In genomic region chr7:98383337-98383736, GRCm38 (mm10) we compare ENCODE assay signal across 17 mouse cellular contexts. TPM values are rescaled to one million over a fixed set of nuclear protein-coding genes. Genes with fewer than 3 reads are reported as not detected.
A peak's percentile ranks its signal among the peaks of the same experiment; 100 is the strongest.
DNase-seq lines count a peak whose midpoint lies in the region; ATAC-seq and TF ChIP-seq lines count a peak whose summit lies in the region.
"Had no signal": no experiment of that assay in that cellular context is flagged by ENCODE, and none has a peak within 500 bp of the region (broad histone marks: within the 10 kb centered on the region; RNA-seq: fewer than 3 reads in every experiment).

No protein-coding gene starts in this region.

- peak; percentile 55; the same call in 1 of the 2 replicates for ATAC-seq in heart, embryonic 15.5 days (replicated peaks; ENCODE audit: insufficient number of reproducible peaks, insufficient read depth, low FRiP score, low read depth)
- peak; percentile 54 for ATAC-seq in lung, embryonic 16.5 days (ENCODE audit: low read depth)
- no peak for ATAC-seq in forebrain, embryonic 16.5 days

- no peak for TF ChIP-seq POLR2A in heart, adult 2 months (IDR thresholded peaks at IDR 0.05; ENCODE audit: insufficient read depth, low read depth, low read length)

- peak; percentile 32 to 33 for DNase-seq in heart, adult 18-20 months
- DNase-seq in heart, adult 2 months = no peak
- DNase-seq in 3T3-L1 (ENCODE audit: low read depth, low spot score) = peak; percentile 52
- no peak for DNase-seq in right cerebral cortex, postnatal 10 days (ENCODE audit: low spot score in 2 of 2)
- DNase-seq in kidney, adult 18-20 months = no peak
- DNase-seq: B cell, adult 2 months; cerebellum, adult 2 months; gastrocnemius, postnatal 10 days; kidney, postnatal 4 days; right cerebral cortex, postnatal 14 days had no signal

- H3K4me3 ChIP-seq in heart, adult 2 months = no peak overlapping the region
- H3K4me3 ChIP-seq in heart, embryonic 15.5 days = no peak overlapping the region
- no peak overlapping the region for H3K4me3 ChIP-seq in lung, embryonic 16.5 days (ENCODE audit: low read length)
- H3K4me3 ChIP-seq in forebrain, embryonic 16.5 days (replicated peaks; ENCODE audit: low read length) = no peak overlapping the region

- no peak overlapping the region for H3K9ac ChIP-seq in heart, adult 2 months (ENCODE audit: low read depth, low read length)
- no peak overlapping the region for H3K9ac ChIP-seq in heart, embryonic 15.5 days
- no peak overlapping the region for H3K9ac ChIP-seq in lung, embryonic 16.5 days (ENCODE audit: low read length)
- H3K9ac ChIP-seq in forebrain, embryonic 16.5 days (replicated peaks; ENCODE audit: low read depth, low read length) = no peak overlapping the region

- TF ChIP-seq EP300 in heart, adult 2 months (IDR thresholded peaks at IDR 0.05; ENCODE audit: insufficient read depth, low read depth, low read length) = no peak

- peak overlapping the region; percentile 9; the same call in 1 of the 2 replicates for H3K4me2 ChIP-seq in heart, embryonic 15.5 days
- H3K4me2 ChIP-seq in lung, embryonic 16.5 days (ENCODE audit: low read depth, low read length) = no peak overlapping the region
- no peak overlapping the region for H3K4me2 ChIP-seq in forebrain, embryonic 16.5 days (ENCODE audit: low read length)
- H3K4me2 ChIP-seq: midbrain, embryonic 11.5 days had no signal

- no peak for TF ChIP-seq CTCF in heart, adult 2 months (IDR thresholded peaks at IDR 0.05)

- intact Hi-C loops in heart, adult 2 months (cut with DNase I) = no loop called here

- no peaks in the 10 kb centered on the region for H3K79me2 ChIP-seq in heart, adult 2 months (replicated peaks; ENCODE audit: control insufficient read depth, insufficient read depth, low read length)

- H3K9me3 ChIP-seq in heart, embryonic 15.5 days (replicated peaks) = no peaks in the 10 kb centered on the region
- H3K9me3 ChIP-seq in lung, embryonic 16.5 days (ENCODE audit: control insufficient read depth, low read length) = no peaks in the 10 kb centered on the region
- H3K9me3 ChIP-seq in forebrain, embryonic 16.5 days (ENCODE audit: control insufficient read depth, low read length) = no peaks in the 10 kb centered on the region

- H3K4me1 ChIP-seq in heart, adult 2 months (ENCODE audit: control insufficient read depth, insufficient read depth, low read length) = no peaks in the 10 kb centered on the region
- peaks cover 23% of the 10 kb centered on the region for H3K4me1 ChIP-seq in heart, embryonic 15.5 days (replicated peaks)
- peaks cover 9% of the 10 kb centered on the region; the same call in 1 of the 2 replicates for H3K4me1 ChIP-seq in lung, embryonic 16.5 days (replicated peaks; ENCODE audit: control insufficient read depth, insufficient read depth, low read length)
- H3K4me1 ChIP-seq in forebrain, embryonic 16.5 days (replicated peaks; ENCODE audit: control insufficient read depth, insufficient read depth, low read length) = peaks cover 2% of the 10 kb centered on the region; the same call in 1 of the 2 replicates

- no peak overlapping the region for H3K27ac ChIP-seq in heart, adult 2 months
- H3K27ac ChIP-seq in heart, embryonic 15.5 days = no peak overlapping the region; the same call in 1 of the 2 replicates
- no peak overlapping the region for H3K27ac ChIP-seq in lung, embryonic 16.5 days (ENCODE audit: low read length)
- no peak overlapping the region for H3K27ac ChIP-seq in forebrain, embryonic 16.5 days (ENCODE audit: low read length)

- WGBS in heart, adult 2 months = 35% methylated on average over 4 of the region's 4 CpGs
- 24% methylated on average over 4 of the region's 4 CpGs for WGBS in heart, embryonic 15.5 days
- WGBS in lung, embryonic 16.5 days = 29% methylated on average over 4 of the region's 4 CpGs
- WGBS in forebrain, embryonic 16.5 days = 62% methylated on average over 4 of the region's 4 CpGs

- no peaks in the 10 kb centered on the region for H3K27me3 ChIP-seq in heart, adult 2 months (ENCODE audit: control insufficient read depth, insufficient read depth, low read length)
- no peaks in the 10 kb centered on the region for H3K27me3 ChIP-seq in heart, embryonic 15.5 days
- H3K27me3 ChIP-seq in lung, embryonic 16.5 days (ENCODE audit: control insufficient read depth, insufficient read depth, low read depth, low read length) = no peaks in the 10 kb centered on the region
- no peaks in the 10 kb centered on the region for H3K27me3 ChIP-seq in forebrain, embryonic 16.5 days (replicated peaks; ENCODE audit: control insufficient read depth, insufficient read depth, low read length)

- H3K36me3 ChIP-seq in heart, adult 2 months (ENCODE audit: control insufficient read depth, insufficient read depth, low read length) = no peaks in the 10 kb centered on the region
- no peaks in the 10 kb centered on the region for H3K36me3 ChIP-seq in heart, embryonic 15.5 days
- H3K36me3 ChIP-seq in lung, embryonic 16.5 days (ENCODE audit: control insufficient read depth, insufficient read depth, low read length) = no peaks in the 10 kb centered on the region
- H3K36me3 ChIP-seq in forebrain, embryonic 16.5 days (ENCODE audit: control insufficient read depth, insufficient read depth) = no peaks in the 10 kb centered on the region

RNA-seq across cellular contexts. Expression of gene Tsku, which starts 22.2 kb away (rescaled TPM):
- total RNA-seq in heart, adult 18-20 months (2021) = 1 to 10 TPM; 2.3 TPM
- 1 to 10 TPM; 2.2 to 2.5 TPM for total RNA-seq in heart, adult 2 months (2021)
- polyA plus RNA-seq in heart, adult 2 months (2012; rRNA removed) = 4.9 and 5.9 TPM in 2 replicates
- 4.6 and 6.1 TPM in 2 replicates for polyA plus RNA-seq in heart, embryonic 15.5 days (2015; fragmentation: Nextera tagmentation; extraction: Ambion mirVana)
- 6.6 and 9.4 TPM in 2 replicates for polyA plus RNA-seq in lung, embryonic 16.5 days (2015; fragmentation: Nextera tagmentation; extraction: Ambion mirVana)
- 7.9 and 8.0 TPM in 2 replicates for polyA plus RNA-seq in forebrain, embryonic 16.5 days (2015; fragmentation: Nextera tagmentation; extraction: Ambion mirVana)

RNA-seq across cellular contexts. Expression of gene Gucy2d, which starts 56.9 kb away (rescaled TPM):
- under 1 TPM in 1 of 2 experiments, not detected in 1; 0.07 TPM for total RNA-seq in heart, adult 18-20 months (2021)
- under 1 TPM in 1 of 2 experiments, not detected in 1; 0.21 TPM for total RNA-seq in heart, adult 2 months (2021)
- polyA plus RNA-seq in heart, adult 2 months (2012; rRNA removed) = 0.20 TPM in 1 of 2 replicates, not detected in the other
- polyA plus RNA-seq in heart, embryonic 15.5 days (2015; fragmentation: Nextera tagmentation; extraction: Ambion mirVana) = not detected in 2 replicates
- not detected in 2 replicates for polyA plus RNA-seq in lung, embryonic 16.5 days (2015; fragmentation: Nextera tagmentation; extraction: Ambion mirVana)
- polyA plus RNA-seq in forebrain, embryonic 16.5 days (2015; fragmentation: Nextera tagmentation; extraction: Ambion mirVana) = not detected in 2 replicates
- total RNA-seq: gastrocnemius, postnatal 10 days had no signal
- polyA plus RNA-seq: forebrain, embryonic 11.5 days; limb, embryonic 11.5 days; midbrain, embryonic 11.5 days; neural tube, embryonic 11.5 days had no signal

Comparison
In these comparisons a context has a peak if more than half of its experiments do, and no peak if none do; other contexts are left out.
1. DNase-seq: peak in heart, adult 18-20 months (2 of 2) and 3T3-L1 (single experiment); none in heart, adult 2 months (0 of 2), right cerebral cortex, postnatal 10 days (0 of 2) and kidney, adult 18-20 months (single experiment).